Mouse (Mus musculus) liver, adult 2 months (tissue): Measurements from ENCODE around the gene Ephb2. TPM values are rescaled to one million over a fixed set of nuclear protein-coding genes. Genes with fewer than 3 reads are reported as not detected.
A peak's percentile ranks its signal among the peaks of the same experiment; 100 is the strongest.

Experiments
- DNase-seq: peaks from one replicate; pipeline ENCODE4 v3.0.0-alpha.2; 2011; ENCODE audit warnings: low read depth, low spot score; ENCODE audit errors: extremely low read depth
- H3K27ac ChIP-seq: fragments of 200-500 bp; replicated peaks from 2 replicates; pipeline ENCODE4 v1.5.1; 2012; ENCODE audit warnings: low read depth, mild to moderate bottlenecking, control low read depth, inconsistent platforms, low read length; ENCODE audit not compliant: insufficient read depth
- H3K27me3 ChIP-seq: fragments of 200-500 bp; 2 replicates; pipeline ENCODE4 v1.6.1; 2012; ENCODE audit warnings: mild to moderate bottlenecking, moderate library complexity, low read length, inconsistent platforms; ENCODE audit not compliant: control insufficient read depth, insufficient read depth
- H3K36me3 ChIP-seq: fragments of 200-500 bp; 2 replicates; pipeline ENCODE4 v1.6.1; 2012; ENCODE audit warnings: low read length, inconsistent platforms; ENCODE audit not compliant: control insufficient read depth, insufficient read depth
- H3K4me1 ChIP-seq: fragments of 200-500 bp; 2 replicates; pipeline ENCODE4 v1.6.1; 2011; ENCODE audit warnings: low read length; ENCODE audit not compliant: control insufficient read depth, insufficient read depth
- H3K4me3 ChIP-seq: fragments of 200-500 bp; 2 replicates; pipeline ENCODE4 v1.5.1; 2011; ENCODE audit warnings: low read depth, mild to moderate bottlenecking, control low read depth, low read length, moderate library complexity; ENCODE audit not compliant: insufficient read depth
- H3K79me2 ChIP-seq: fragments of 200-500 bp; 2 replicates; pipeline ENCODE4 v1.6.1; 2012; ENCODE audit warnings: inconsistent platforms, mild to moderate bottlenecking, low read length, moderate library complexity; ENCODE audit not compliant: control insufficient read depth, insufficient read depth
- H3K9ac ChIP-seq: fragments of 200-500 bp; 2 replicates; pipeline ENCODE4 v1.6.1; 2012; ENCODE audit warnings: low read depth, mild to moderate bottlenecking, control low read depth, inconsistent platforms, low read length
- CTCF ChIP-seq: fragments of 200-500 bp; IDR thresholded peaks from 2 replicates; pipeline ENCODE4 v1.5.1; 2011; ENCODE audit warnings: low read depth, low read length, control low read depth
- POLR2A ChIP-seq: fragments of 200-500 bp; IDR thresholded peaks from 2 replicates; pipeline ENCODE4 v1.6.1; 2011; ENCODE audit warnings: low read length, control low read depth; ENCODE audit not compliant: insufficient read depth; ENCODE audit errors: extremely low read depth
- WGBS: fragments of 180-500 bp; shearing (Covaris S2); methylation state at CpG from one replicate; pipeline ENCODE4 v1.1.7; 2018; 5-methylcytosine and 5-hydroxymethylcytosine counted together
- polyA plus RNA-seq: library from polyadenylated mRNA; depleted of rRNA; stranded (reverse); fragments of >200 nt; gene quantifications from 2 replicates; pipeline ENCODE4 v1.2.3, GENCODE M21; 2012
- total RNA-seq: library from RNA; depleted of rRNA; stranded (reverse); fragments of >200 nt; gene quantifications from 2 replicates; pipeline ENCODE4 v1.2.3, GENCODE M21; 2014

Gene Ephb2
- total and polyA plus RNA-seq, 2 experiments = 0.18 to 0.37 TPM

DNA sequence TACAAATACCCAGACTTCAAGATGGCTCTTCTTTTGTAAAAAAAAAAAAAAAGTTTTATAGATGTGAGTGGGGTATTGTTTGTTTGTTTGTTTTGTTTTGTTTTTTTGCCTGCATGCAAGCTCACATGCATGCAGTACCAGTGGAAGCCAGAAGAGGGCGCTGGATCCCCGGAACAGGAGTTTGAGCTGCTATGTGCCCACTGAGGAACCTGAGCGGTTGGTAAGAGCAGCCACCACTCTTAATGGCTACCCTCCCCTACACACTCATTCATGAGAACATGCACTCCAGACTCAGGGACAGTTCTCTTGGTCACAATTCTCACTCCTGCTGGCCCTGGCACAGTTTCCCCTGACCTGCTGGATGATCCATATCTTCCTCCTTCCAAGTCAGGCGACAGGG is 169.8 kb downstream of the Ephb2 start:
- H3K9ac ChIP-seq = no peak overlapping the region
- 54% methylated on average over 4 of the region's 4 CpGs for WGBS
- no peaks in the 10 kb centered on the region for H3K4me1 ChIP-seq
- no peaks in the 10 kb centered on the region for H3K27me3 ChIP-seq
- H3K36me3 ChIP-seq = no peaks in the 10 kb centered on the region
- no peak overlapping the region for H3K4me3 ChIP-seq
- TF ChIP-seq CTCF (peak; percentile 55; the same call in 1 of the 2 replicates), POLR2A (no peak)
- H3K27ac ChIP-seq = no peak overlapping the region
- H3K79me2 ChIP-seq = no peaks in the 10 kb centered on the region
- no peak for DNase-seq

DNA sequence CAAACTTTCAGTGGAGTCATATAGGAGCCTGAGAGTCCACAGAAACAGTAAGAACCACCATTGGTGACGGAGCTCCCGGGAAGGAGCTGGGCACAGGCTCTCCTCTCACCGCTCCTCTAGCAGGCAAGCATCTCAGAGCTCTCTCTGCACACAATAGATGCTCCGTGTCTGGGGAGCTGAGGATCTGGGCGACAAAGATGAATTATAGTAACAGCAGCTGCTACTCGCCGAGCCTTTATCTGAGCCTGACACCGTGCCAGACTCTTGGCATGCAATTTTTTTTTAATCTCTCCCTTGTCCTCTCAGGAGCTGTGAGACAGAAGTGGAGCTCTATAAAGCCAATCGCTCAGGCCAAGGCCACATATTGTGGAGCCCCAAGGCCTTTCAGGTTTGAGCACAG is 170.7 kb downstream of the Ephb2 start:
- WGBS = 89% methylated on average over 9 of the region's 9 CpGs
- TF ChIP-seq CTCF (no peak), POLR2A (no peak)
- Histone ChIP-seq H3K36me3 (no peaks in the 10 kb centered on the region), H3K9ac (no peak overlapping the region), H3K4me1 (no peaks in the 10 kb centered on the region), H3K27ac (no peak overlapping the region), H3K27me3 (no peaks in the 10 kb centered on the region), H3K79me2 (no peaks in the 10 kb centered on the region), H3K4me3 (no peak overlapping the region)
- DNase-seq = no peak

GRCm38 (mm10) chr4:136657914-136658313 is 177.9 kb downstream of the Ephb2 start:
- H3K79me2 ChIP-seq = no peaks in the 10 kb centered on the region
- H3K4me1 ChIP-seq = no peaks in the 10 kb centered on the region
- no peaks in the 10 kb centered on the region for H3K27me3 ChIP-seq
- H3K9ac ChIP-seq = no peak overlapping the region
- 73% methylated on average over 3 of the region's 3 CpGs for WGBS
- no peak overlapping the region for H3K27ac ChIP-seq
- no peak for TF ChIP-seq POLR2A
- no peak overlapping the region for H3K4me3 ChIP-seq
- DNase-seq = no peak
- no peaks in the 10 kb centered on the region for H3K36me3 ChIP-seq

GRCm38 (mm10) chr4:136653692-136654234 is 182.0 kb downstream of the Ephb2 start:
- TF ChIP-seq POLR2A = no peak
- TF ChIP-seq CTCF = no peak
- H3K4me3 ChIP-seq = no peak overlapping the region
- H3K79me2 ChIP-seq = no peaks in the 10 kb centered on the region
- WGBS = 72% methylated on average over 10 of the region's 10 CpGs
- H3K27ac ChIP-seq = no peak overlapping the region
- no peak for DNase-seq
- no peak overlapping the region for H3K9ac ChIP-seq
- no peaks in the 10 kb centered on the region for H3K4me1 ChIP-seq
- no peaks in the 10 kb centered on the region for H3K36me3 ChIP-seq
- no peaks in the 10 kb centered on the region for H3K27me3 ChIP-seq

DNA sequence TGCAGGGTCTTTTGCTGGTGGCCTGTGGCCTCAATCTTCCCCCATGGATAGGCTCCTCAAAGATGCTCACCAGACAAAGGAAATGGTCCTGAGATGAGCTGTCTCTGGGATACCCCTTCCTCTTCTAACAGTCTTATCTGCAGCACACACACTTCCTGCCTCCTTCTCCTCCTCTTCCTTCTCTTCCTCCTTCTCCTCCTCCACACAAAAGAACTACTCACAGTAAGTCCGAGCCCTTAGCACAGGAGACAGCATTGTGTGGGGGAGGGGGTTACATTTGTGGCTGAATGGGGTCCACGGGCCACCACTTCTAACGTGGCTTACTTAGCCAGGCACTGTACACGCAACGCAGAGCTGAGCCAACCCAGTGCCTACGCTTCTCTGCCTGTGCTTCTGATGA is 182.8 kb downstream of the Ephb2 start:
- H3K36me3 ChIP-seq = no peaks in the 10 kb centered on the region
- no peak overlapping the region for H3K9ac ChIP-seq
- DNase-seq = no peak
- no peaks in the 10 kb centered on the region for H3K79me2 ChIP-seq
- no peak overlapping the region for H3K27ac ChIP-seq
- no peak overlapping the region for H3K4me3 ChIP-seq
- TF ChIP-seq POLR2A (no peak), CTCF (no peak)
- H3K4me1 ChIP-seq = no peaks in the 10 kb centered on the region
- WGBS = 77% methylated on average over 6 of the region's 6 CpGs
- no peaks in the 10 kb centered on the region for H3K27me3 ChIP-seq

DNA sequence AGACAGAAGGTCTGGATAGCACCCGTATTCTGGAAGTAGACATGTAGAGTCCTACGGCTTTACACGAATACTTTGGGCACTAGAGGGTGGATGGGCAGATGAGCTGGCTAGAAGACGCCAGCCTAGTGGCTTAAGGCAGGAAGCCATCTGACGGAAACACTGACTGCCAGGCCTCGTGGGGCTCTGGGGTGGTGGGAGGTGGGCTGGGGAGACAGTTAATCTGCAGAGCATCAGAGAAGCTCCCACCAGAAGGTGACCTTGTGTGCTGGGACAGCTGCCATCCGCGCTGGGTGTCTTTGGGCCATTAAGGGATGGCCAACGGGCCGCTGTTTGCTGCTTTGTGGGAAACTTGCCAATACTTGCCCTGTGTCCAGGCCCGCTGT is 183.3 kb downstream of the Ephb2 start:
- no peaks in the 10 kb centered on the region for H3K36me3 ChIP-seq
- H3K4me3 ChIP-seq = no peak overlapping the region
- TF ChIP-seq CTCF (no peak), POLR2A (no peak)
- no peak overlapping the region for H3K27ac ChIP-seq
- no peaks in the 10 kb centered on the region for H3K79me2 ChIP-seq
- WGBS = 73% methylated on average over 11 of the region's 11 CpGs
- H3K9ac ChIP-seq = no peak overlapping the region
- H3K4me1 ChIP-seq = no peaks in the 10 kb centered on the region
- no peak for DNase-seq
- H3K27me3 ChIP-seq = no peaks in the 10 kb centered on the region
